Mouse (Mus musculus) brain, embryonic 14.5 days (tissue): ENCODE results near the gene Phkg2.
A peak's percentile ranks its signal among the peaks of the same experiment; 100 is the strongest.

ENCODE experiments used
- CTCF ChIP-seq: fragments of 200-500 bp; IDR thresholded peaks from 2 replicates; pipeline ENCODE4 v1.5.1; 2012; ENCODE audit warnings: inconsistent platforms, mild to moderate bottlenecking, moderate library complexity, borderline replicate concordance; ENCODE audit not compliant: insufficient read depth, insufficient read length; ENCODE audit errors: extremely low read depth
- POLR2A ChIP-seq: fragments of 200-500 bp; IDR thresholded peaks from 2 replicates; pipeline ENCODE4 v1.6.1; 2012; ENCODE audit warnings: mild to moderate bottlenecking, inconsistent platforms, borderline replicate concordance; ENCODE audit not compliant: poor library complexity, insufficient read depth, insufficient read length, severe bottlenecking; ENCODE audit errors: extremely low read depth

DNA sequence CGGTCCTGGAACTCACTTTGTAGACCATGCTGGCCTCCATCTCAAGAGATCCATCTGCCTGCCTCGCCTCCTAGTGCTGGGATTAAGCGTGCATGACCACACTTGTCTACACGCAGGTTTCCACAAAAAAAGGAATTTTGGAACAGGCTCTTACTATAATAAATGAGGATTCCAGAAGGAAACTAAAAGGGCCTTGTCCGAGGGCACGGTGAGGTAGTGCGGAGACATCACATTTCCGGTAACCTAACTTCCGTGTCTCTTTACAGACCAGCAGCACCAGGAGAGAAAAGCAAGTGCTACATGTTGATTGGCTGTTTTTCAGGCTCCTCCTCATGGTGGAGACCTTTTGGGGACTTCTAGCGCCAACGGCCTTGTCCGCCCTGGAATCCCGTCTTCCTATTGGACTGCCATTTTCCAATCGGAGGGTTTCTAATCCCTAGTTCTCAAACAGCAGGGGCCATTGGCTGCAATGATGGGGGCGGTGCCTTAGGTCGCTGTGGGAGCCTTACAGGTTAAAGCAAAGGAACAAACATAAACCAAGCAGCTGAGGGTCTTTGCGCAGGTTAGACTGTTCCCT is at the start of gene Phkg2:
- TF ChIP-seq CTCF (no peak), POLR2A (peak; percentile 38; the same call in 1 of the 2 replicates)
